Mouse (Mus musculus) fibroblast of lung, adult 2 months (primary cell): ENCODE results near the gene Ctdspl.
A peak's percentile ranks its signal among the peaks of the same experiment; 100 is the strongest.

ENCODE experiments used
- DNase-seq: peaks from one replicate; pipeline ENCODE4 v3.0.0-alpha.2; 2011; ENCODE audit warnings: low read depth

Ctdspl gene

DNA sequence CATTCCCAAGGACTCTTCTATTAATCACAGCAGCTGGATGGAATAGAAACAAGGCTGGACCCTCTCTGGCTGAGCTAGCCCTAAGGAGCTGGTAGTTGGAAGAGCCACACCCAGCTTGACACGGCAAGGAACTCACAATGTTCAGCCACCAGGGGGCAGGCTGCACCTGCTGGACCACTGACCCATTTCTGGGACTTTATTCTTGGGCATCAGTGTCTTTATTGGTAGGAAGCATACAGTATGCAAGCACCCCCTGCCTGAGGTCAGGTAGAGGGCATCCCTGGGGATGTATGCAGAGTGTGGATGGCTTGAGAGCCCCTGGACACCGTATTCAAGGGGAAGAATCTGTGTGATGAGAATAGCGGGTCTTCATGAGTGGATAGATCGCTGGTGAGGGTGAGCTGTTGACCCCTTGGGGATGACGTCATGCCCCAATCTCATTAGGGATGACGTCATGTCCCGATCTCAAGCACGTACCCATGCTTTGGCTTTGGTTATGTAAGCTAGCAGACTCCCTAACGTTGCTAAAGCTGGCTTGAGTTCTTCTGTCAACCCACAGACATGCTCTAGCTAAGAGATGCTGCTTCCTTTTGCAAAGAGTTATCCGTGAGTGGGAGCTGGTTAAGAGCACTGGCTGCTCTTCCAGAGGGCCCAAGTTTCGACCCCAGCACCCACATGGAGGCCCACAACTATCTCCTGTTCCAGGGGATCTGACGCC, 5.3 kb upstream of the Ctdspl start:
- DNase-seq = no peak

- DNase-seq = no peak
Observed at GRCm38 (mm10) chr9:118921926-118922325, 4.3 kb upstream of the Ctdspl start.

DNA sequence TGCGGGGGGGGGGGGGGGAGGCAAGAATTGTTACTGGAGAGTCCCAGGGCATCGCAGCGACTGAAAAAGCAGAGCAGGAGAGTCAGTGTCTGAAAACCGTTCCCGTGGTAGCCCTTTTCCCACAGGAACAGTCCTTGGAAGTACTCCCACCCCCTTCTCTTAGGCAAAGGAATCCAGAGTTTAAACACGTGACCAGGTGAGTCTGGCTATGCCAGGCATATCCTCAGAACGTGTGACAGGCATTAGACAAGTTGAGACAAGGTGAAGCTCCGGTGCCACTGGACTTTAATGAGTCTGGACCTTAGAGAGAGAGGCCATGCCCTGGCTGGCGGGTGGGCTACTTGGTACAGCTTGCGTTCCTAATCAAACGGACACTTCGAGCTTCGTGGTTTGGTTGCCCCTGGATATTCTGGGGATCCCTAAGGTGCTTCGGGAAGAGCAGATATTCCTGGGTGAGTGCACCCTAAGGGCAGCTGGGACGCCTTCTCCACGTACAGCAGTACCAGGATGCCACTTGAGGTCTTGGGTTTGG, 1.6 kb upstream of the Ctdspl start:
- no peak for DNase-seq

- DNase-seq = peak; percentile 93
Observed at GRCm38 (mm10) chr9:118925286-118926110, 755 bp upstream of the Ctdspl start.

- DNase-seq = no peak
Observed at GRCm38 (mm10) chr9:118926688-118927321, 552 bp downstream of the Ctdspl start.

- no peak for DNase-seq
Observed at GRCm38 (mm10) chr9:118927501-118927900, 1.2 kb downstream of the Ctdspl start.

GRCm38 (mm10) chr9:118928007-118928406, 1.8 kb downstream of the Ctdspl start:
- DNase-seq = no peak

GRCm38 (mm10) chr9:118928656-118929055, 2.4 kb downstream of the Ctdspl start:
- no peak for DNase-seq

DNA sequence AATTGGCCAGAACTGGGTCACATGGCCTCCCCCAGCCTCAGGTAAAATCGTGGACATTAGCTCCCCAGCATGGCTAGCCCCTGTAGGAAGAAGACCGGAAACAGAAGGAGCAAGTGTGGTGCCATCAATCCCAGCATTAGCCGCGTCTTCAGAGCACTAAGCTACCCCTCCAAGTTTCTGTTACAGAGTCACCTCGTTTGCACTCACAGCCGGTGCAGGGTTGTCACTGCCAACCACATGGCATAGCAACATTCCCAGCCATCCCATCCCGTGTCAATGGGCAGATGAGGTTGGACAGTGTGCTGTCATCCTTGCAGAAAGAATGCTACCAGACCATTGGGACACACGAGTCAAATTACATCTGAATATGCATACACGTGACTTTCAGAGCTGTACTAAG, 4.4 kb downstream of the Ctdspl start:
- no peak for DNase-seq

DNA sequence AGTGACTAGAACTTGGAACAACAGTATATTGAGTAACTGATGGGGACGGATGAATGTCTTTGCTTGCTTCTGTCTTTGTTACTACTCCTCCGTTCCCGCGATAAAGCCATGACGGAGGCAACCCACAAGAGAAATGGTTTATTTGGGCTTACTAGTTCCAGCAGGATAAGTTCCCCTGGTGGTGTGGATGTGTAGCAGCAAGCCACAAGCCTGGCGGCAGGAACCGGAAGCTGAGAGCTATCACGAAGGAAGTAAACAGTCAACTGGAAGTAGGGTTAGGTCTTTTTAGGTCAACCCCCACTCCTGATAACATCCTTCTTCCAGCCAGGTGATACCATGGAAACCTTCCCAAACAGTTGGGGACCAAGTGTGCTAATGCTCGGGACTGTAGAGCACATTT, 7.5 kb downstream of the Ctdspl start:
- DNase-seq = no peak

DNA sequence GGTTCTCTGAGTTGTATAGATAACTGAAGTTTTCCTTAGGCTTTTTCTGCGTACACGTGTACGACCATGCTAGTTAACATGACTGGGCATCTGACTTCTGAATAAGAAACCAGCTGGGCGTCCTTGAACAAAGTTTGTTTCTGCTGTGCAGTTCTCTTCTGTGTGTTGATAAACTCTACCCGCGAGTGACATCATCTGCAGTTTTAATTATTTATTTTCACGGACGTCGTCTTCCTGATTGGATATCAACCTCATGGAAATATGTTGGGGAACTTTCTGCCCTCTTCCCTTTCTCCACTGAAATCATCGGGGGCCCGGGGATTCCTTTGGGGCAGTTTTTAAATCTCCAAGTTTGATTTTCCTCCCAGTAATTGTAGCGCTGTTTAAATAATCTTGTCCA, 8.1 kb downstream of the Ctdspl start:
- no peak for DNase-seq

DNA sequence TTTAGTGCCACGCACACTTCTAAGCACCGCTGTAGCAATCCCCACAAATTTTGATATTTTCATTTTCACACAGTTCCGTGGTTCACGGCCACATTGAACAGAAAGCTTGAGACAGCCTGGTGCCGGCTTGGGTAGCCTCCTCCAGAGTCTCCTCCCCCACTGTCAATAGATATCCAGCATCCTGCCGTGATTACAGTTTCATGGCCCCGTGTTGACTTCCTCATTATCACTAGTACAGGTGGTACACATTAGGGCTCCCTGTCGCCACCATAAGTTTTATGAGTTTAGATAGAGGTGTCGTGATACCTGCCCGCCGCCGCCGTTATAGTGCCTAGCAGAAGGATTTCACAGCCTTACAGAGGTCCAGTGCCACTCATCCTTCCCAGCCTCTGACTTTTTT, 8.8 kb downstream of the Ctdspl start:
- DNase-seq = no peak

DNA sequence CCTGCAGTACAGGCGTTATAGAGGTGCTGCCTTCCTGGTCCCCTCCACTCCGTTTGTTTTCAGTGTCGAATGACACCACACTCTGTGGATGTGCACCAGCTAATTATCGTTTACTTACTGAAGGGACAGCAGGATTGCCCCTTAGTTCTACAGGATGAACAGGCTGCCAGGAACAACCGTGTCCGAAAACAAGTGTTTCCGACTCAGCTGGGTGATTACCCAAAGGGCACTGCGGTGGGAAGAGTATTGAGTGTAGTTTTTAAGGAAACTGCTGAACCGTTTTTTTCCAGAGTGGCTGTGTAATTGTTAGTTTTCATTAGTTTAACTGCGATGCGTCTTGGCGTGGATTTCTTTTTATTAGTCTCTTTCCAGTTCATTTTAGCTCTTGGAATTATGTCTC, 9.8 kb downstream of the Ctdspl start:
- DNase-seq = no peak

- DNase-seq = peak; percentile 96
Observed at GRCm38 (mm10) chr9:118937515-118937914, 11.3 kb downstream of the Ctdspl start.

GRCm38 (mm10) chr9:118939410-118939809, 13.2 kb downstream of the Ctdspl start:
- no peak for DNase-seq

GRCm38 (mm10) chr9:118939831-118940230, 13.6 kb downstream of the Ctdspl start:
- DNase-seq = no peak

DNA sequence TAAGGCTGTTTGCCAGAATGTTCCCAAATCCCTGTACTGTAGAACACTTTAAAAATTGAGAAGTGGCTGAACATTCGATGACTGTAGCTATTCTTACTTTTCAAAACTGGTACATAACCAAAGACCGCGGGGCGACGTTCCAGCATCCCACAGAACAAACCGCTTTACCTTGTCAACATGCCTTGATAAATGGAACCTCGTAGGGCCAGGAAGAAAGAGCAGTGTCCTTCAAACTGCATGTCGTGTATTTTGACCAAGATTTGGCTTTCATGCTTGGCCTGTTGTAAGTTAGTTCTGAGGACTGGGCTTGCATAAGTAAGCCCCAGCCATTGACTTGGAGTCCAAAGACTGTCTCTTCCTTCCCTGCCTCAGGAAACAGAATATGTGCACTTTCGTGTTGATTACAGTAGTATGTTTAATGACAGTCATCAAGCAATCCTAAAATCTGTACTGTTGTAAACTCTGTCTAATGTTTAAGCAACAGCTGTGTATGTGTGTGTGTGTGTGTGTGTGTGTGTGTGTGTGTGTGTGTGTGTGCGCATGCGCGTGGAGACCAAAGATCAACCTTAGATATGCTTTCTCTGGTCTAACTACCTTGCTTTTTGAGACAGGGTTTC, 14.4 kb downstream of the Ctdspl start:
- DNase-seq = peak; percentile 88

DNA sequence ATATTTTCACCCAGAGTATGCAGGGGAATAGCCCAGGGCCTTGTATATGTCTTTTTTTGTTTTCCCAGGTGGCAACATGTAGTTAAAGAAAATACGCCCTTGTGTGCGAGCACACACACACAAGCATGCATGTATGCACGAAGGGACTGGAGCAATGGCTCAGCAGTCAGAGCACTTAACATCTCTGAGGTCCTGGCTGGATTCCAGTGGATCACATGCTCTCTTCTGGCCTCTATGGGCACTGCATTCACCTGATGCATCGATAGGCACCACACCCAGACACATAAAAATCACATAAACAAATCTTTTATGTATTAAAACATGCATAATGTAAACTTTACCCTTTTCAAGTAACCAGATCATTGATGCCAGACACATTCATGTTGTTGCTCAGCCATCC, 15.8 kb downstream of the Ctdspl start:
- DNase-seq = no peak

- DNase-seq = no peak
Observed at GRCm38 (mm10) chr9:118943941-118944340, 17.7 kb downstream of the Ctdspl start.

DNA sequence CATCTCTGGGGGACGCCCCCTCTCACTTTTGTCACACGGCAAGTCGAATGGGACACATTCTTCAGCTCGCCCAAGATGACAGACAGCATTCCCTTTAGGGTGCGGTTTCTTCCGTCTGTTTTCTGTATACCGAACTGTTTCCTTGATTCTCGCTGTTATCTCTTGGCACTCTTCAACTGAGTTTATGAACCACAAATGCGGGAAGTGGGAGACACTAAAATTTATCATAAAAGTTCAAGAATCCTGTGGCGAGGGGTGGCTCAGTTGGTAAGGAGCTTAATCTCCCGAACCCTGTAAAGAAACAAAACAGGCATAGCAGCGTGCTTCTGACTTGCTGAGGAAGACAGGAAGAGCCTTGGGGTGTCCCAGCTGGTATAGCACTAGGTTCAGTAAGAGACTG, 18.1 kb downstream of the Ctdspl start:
- no peak for DNase-seq

DNA sequence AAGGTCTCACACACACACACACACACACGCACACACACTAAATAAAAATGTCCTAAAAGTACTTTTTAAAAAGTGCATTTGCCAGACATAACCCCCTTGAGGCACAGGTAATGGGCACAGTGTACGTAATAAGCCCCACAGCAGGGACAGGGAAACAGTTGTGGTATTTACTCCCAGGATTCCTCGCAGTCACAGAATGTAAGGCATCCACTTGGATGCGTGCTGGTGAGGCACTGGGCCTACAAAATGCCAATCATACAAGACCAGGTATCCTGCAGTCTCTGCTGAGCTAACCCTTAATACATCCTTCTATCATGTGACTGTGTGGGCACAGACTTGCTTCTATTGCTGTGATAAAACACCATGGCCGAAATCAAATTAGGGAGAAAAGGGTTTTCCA, 22.2 kb downstream of the Ctdspl start:
- no peak for DNase-seq

GRCm38 (mm10) chr9:118949124-118949523, 22.9 kb downstream of the Ctdspl start:
- no peak for DNase-seq
